Mouse (Mus musculus) c-Kit-positive CD71-positive TER-119-negative erythroid progenitor cells, embryonic 14.5 days (primary cell): ENCODE measurements around the gene Keg1.

Experiments used
- DNase-seq: peaks from one replicate; pipeline ENCODE4 v3.0.0-alpha.2; 2013; ENCODE audit warnings: low read depth

Gene Keg1

DNA sequence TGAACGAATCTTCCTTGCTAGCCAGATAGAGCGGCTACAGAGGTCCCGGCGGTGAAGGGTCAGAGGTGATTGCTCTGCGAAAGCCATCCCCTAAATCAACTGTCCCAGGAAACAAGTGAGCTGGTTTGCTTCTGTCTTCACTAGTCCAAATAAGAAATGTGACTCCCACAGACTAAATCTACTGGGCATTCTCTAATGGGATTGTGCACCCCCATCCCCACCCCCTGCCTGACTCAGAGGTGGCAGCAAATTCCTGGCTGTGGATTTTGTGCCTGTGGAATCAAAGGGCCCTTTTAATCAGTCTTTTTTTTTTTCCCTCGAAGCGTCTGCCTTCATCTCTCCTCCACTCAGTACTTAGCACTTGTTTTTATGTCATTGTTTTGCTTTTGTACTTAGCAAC is 69.7 kb downstream of the Keg1 start, which contains the start of gene Cntf:
TSS of gene Cntf (minus strand) at position 325 of the 400 bp plus-strand sequence.
- DNase-seq, result no peak
